Mouse (Mus musculus) hindlimb bud, embryonic 11.5 days (tissue): Measurements from ENCODE around the gene Keg1.

Experiments
- DNase-seq: peaks from one replicate; pipeline ENCODE4 v3.0.0-alpha.2; 2012; ENCODE audit warnings: low read depth, low spot score; ENCODE audit errors: extremely low spot score

Keg1 gene

DNA sequence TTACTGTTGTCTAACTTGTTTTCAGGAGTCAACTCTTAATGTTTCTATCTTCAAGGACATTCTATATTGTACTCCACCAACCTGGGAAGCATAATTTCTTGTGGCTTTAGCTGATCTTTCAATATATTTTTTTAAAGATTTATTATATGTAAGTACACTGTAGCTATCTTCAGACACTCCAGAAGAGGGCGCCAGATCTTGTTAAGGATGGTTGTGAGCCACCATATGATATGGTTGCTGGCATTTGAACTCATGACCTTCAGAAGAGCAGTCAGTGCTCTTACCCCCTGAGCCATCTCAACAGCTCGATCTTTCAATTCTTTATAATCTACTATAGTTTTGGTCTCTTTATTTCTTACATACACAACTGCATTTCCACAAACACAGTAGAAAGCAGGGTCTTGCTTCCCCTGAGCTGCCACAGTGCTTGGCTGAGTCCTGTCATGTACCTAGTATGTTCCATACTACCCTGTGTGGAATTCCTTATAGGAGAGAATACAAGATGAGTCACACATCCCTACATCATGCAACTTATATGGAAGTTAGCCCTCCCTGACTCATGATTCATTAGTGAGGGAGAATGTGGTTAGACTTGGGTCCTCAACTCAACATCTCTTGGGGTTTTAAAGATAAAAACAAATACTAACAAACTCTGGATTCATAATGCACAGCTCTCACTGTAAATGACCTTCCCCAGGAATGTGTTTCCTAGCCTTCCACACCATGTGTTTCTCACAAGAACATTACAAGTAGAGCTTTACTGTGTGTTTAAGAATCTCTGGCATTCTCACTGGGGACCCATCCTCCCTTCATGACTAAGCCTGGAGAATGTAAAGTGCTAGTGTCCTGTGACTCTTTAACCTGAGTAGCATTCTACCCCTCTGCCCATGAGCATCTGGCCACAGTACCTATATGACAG, 66.9 kb downstream of the Keg1 start:
- no peak for DNase-seq

DNA sequence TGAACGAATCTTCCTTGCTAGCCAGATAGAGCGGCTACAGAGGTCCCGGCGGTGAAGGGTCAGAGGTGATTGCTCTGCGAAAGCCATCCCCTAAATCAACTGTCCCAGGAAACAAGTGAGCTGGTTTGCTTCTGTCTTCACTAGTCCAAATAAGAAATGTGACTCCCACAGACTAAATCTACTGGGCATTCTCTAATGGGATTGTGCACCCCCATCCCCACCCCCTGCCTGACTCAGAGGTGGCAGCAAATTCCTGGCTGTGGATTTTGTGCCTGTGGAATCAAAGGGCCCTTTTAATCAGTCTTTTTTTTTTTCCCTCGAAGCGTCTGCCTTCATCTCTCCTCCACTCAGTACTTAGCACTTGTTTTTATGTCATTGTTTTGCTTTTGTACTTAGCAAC, 69.7 kb downstream of the Keg1 start, which contains the start of gene Cntf:
Gene Cntf, minus strand, starts transcription at position 325 of the 400 bp plus-strand sequence.
- DNase-seq = no peak
